Mouse (Mus musculus) spleen, embryonic (tissue): Measurements from ENCODE around the gene Ssr3.
"Not testable (repeated sequence)": the region's sequence is repeated elsewhere in the genome, so short reads cannot be mapped to it uniquely, and the experiment has no call there.

Experiments used
- CTCF ChIA-PET: fragments of 350-600 bp; sonication (Branson Sonifier 250); formaldehyde crosslinking; loops from one replicate; lab custom pipeline; 2022; lab: Charles Lee

Gene Ssr3

GRCm38 (mm10) chr3:65392421-65392817, at the start of gene Ssr3:
TSS of gene Ssr3 (minus strand) at chr3:65392623.
- CTCF ChIA-PET = no interaction called here

- CTCF ChIA-PET = interaction anchor here (0.5 kb wide), 1 partner anchor 166 kb away, joined by 3 read pairs; no protein-coding TSS in a partner anchor
Measured at GRCm38 (mm10) chr3:65441586-65442111, 49.2 kb upstream of the Ssr3 start.

- CTCF ChIA-PET = no interaction called here
Measured at GRCm38 (mm10) chr3:65438511-65439228, 46.2 kb upstream of the Ssr3 start.

GRCm38 (mm10) chr3:65435812-65436211, 43.4 kb upstream of the Ssr3 start:
- CTCF ChIA-PET = no interaction called here

GRCm38 (mm10) chr3:65435101-65435571, 42.7 kb upstream of the Ssr3 start:
- CTCF ChIA-PET = no interaction called here

GRCm38 (mm10) chr3:65432236-65432635, 39.8 kb upstream of the Ssr3 start:
- CTCF ChIA-PET = no interaction called here

- CTCF ChIA-PET = no interaction called here
Measured at GRCm38 (mm10) chr3:65419706-65420105, 27.3 kb upstream of the Ssr3 start.

- CTCF ChIA-PET = interaction anchor here (0.5 kb wide), 1 partner anchor 18 kb away, joined by 6 read pairs; no protein-coding TSS in a partner anchor
Measured at GRCm38 (mm10) chr3:65417913-65418594, 25.6 kb upstream of the Ssr3 start.

- CTCF ChIA-PET = no interaction called here
Measured at GRCm38 (mm10) chr3:65416571-65416970, 24.1 kb upstream of the Ssr3 start.

GRCm38 (mm10) chr3:65407891-65408290, 15.5 kb upstream of the Ssr3 start:
- CTCF ChIA-PET = no interaction called here

- CTCF ChIA-PET = no interaction called here
Measured at GRCm38 (mm10) chr3:65405781-65406180, 13.4 kb upstream of the Ssr3 start.

GRCm38 (mm10) chr3:65397566-65397965, 5.1 kb upstream of the Ssr3 start:
- CTCF ChIA-PET = no interaction called here

- CTCF ChIA-PET = no interaction called here
Measured at GRCm38 (mm10) chr3:65396835-65397504, 4.5 kb upstream of the Ssr3 start.

- CTCF ChIA-PET = not testable (repeated sequence)
Measured at GRCm38 (mm10) chr3:65395111-65395510, 2.7 kb upstream of the Ssr3 start.

- CTCF ChIA-PET = no interaction called here
Measured at GRCm38 (mm10) chr3:65391784-65392420, 521 bp downstream of the Ssr3 start.

- CTCF ChIA-PET = no interaction called here
Measured at GRCm38 (mm10) chr3:65391222-65391783, 1.1 kb downstream of the Ssr3 start.

- CTCF ChIA-PET = no interaction called here
Measured at GRCm38 (mm10) chr3:65385771-65386170, 6.7 kb downstream of the Ssr3 start.

GRCm38 (mm10) chr3:65384431-65384830, 8.0 kb downstream of the Ssr3 start:
- CTCF ChIA-PET = no interaction called here

GRCm38 (mm10) chr3:65381094-65381493, 11.3 kb downstream of the Ssr3 start:
- CTCF ChIA-PET = no interaction called here

- CTCF ChIA-PET = no interaction called here
Measured at GRCm38 (mm10) chr3:65379884-65380539, 12.4 kb downstream of the Ssr3 start.

- CTCF ChIA-PET = interaction anchor here (0.6 to 0.7 kb wide), 2 partner anchors 20 to 64 kb away, joined by 4 to 5 read pairs; no protein-coding TSS in a partner anchor
Measured at GRCm38 (mm10) chr3:65378724-65379123, 13.7 kb downstream of the Ssr3 start.
